Mouse (Mus musculus) monocyte, adult 5-6 weeks (primary cell): ENCODE measurements around the gene Phactr4. TPM values are rescaled to one million over a fixed set of nuclear protein-coding genes. Genes with fewer than 3 reads are reported as not detected.
"Not testable (repeated sequence)": the region's sequence is repeated elsewhere in the genome, so short reads cannot be mapped to it uniquely, and the experiment has no call there.

ENCODE experiments used
- ATAC-seq: fragments of 153-309, 156-312 bp; replicated peaks from 2 replicates; pipeline ENCODE4 v1.8.0; 2017; ENCODE audit warnings: mild to moderate bottlenecking; ENCODE audit not compliant: low TSS enrichment, insufficient number of reproducible peaks, severe bottlenecking, poor library complexity, low FRiP score
- total RNA-seq: library from RNA; stranded (forward); fragments of 200-1000, 200-491, 200-594 nt; gene quantifications from 3 replicates; pipeline ENCODE4 v1.2.3, GENCODE M21; 2017

Phactr4 gene
- total RNA-seq, 1 experiment from 2014 or later: 3.2 TPM

DNA sequence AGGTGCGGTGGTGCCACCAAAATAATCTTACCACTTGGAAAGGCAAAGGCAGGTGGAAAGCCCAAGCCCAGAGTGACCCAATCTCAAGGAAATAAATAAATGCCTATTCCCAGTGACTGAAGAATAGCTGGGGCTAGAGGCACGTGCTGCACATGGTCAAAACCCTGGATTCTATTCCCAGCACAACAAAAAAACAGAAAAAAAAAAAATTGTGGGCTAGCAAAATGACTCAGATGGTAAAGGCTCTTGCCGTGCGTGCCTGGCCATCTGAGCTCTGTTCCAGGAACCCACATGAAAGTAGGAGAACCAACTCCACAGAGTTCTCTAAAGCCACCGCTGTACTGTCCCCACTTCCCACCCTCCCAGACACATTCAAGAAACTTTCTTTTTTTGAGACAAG lies 1.8 kb downstream of the Phactr4 start:
- ATAC-seq: no peak

DNA sequence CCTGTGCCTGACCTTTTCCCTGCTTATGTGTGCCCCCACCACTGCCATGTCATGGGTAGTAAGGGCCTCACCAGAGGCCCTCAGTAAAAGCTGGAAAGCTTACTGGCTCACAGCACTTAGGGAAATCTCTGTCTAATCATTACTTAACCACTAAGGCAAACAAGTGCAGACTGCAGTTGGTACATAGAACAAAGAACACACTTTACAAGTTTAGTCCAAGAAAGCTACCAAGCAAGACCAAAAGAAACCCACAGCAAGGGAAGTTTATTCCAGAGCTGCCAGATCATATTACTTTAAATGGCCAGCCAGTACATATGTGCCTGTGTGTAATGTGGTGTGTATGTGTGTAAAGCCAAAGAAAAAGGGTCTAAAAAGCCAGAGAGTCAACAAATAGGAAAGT lies 6.3 kb downstream of the Phactr4 start:
- no peak for ATAC-seq

DNA sequence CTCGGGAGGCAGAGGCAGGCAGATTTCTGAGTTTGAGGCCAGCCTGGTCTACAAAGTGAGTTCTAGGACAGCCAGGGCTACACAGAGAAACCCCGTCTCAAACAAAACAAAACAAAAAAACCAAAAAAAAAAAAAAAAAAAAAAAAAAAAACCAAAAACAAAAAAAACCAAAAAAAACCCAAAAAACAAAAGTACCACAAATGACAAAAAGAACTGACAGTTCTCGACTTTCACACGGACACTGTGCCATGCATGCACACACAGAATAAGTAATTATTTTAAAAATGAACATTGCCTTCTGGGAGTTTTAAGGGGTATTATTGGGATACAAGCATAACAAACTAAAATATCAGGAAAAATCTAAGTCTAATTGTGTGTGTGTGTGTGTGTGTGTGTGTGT lies 9.0 kb downstream of the Phactr4 start:
- not testable (repeated sequence) for ATAC-seq

DNA sequence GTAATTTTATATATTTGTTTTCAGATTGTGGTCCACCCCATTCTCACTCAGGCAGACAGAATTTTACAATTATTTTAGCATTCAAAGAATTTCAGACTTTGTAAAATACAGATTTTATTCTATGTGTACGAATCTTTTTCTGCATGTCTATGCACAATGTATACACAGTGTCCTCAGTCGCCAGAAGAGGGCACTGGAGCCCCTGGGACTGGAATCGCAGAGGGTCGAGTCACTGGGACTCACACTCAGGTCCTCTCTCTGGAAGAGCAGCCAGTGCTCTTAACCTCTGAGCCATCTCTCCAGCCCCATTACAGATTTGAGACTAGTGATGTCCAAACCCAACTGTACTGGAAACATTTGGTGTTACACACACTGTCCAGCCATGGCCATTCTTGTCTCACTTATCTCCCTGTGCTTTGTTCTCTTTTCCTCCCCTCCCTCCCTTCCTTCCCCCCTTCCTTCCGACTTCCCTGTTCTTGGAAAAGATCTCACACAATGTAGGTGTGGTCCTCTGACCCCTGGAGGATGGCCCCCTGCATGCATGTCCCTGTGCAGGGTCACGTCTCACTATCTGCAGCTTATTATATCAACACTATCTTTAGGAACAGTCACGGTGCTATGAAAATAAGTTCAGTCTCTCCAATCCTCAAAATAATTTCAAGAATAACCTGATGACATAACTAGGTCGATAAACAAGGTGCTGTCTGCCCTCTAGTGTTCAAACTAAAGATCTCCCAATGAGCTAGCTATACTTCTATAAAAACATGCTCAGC lies 10.8 kb downstream of the Phactr4 start:
- peak; percentile 59; the same call in 1 of the 2 replicates for ATAC-seq

DNA sequence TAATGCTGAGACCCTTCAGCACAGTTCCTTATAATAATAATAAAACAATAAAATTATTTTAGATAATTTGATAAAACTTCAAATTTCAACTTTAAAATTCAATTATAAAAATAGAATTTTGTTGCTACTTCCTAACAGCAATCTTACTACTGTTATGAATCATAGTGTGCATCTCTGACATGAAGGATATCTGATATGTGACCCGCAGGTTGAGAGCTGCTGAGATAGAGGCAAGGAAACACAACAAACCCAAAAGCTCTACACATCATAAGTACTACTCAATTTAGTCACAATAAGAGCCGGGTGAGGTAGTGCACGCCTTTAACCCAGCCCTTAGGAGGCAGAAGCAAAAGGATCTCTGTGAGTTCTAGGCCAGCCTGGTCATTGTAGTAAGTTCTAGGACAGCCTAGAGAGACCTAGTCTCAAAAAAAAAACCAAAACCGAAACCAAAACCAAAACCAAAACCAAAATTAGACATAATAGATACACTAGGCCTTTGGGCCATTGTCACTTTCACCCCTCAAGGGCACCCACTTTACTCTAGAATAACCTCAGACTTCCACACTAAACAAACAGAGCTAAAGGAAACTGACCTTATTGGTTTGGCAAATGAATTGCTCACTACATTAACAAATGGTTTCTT lies 12.6 kb downstream of the Phactr4 start:
- no peak for ATAC-seq

DNA sequence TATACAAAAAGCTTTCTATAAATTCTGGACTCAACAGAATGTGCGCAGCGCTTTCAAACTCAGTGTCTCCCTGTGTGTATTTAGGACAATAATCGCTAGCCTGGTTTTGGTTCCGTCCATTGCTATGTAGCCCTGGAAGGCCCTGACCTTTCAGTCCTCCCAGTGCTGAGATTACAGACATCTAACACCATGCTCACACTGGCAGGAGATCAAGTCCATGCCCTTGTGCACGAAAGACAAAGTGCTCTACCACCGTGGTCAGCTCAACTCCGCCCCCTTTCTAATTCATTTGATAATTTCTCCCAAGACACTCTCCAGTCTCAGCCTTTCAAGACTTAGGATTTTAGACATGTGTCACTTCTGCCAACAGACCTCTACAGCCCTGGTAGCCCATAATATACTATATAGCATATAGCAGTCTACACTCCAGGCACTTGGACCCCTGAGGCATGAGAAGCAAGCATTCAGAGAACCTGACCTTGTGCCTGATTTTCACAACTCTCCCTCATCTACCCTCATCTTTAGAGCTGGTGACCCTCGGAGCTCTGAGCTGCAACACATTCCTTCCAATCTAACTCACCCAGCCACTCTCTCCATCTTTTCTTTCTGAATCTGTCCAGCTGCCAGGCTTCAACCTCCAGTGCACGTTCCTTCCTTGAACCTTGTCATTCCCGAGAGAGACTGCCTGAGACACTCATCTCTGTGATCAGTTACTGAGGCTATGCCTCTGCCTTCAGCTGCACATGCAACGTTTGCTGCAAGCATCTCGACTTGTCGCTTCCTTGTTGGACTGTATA lies 15.7 kb downstream of the Phactr4 start:
- ATAC-seq: no peak

DNA sequence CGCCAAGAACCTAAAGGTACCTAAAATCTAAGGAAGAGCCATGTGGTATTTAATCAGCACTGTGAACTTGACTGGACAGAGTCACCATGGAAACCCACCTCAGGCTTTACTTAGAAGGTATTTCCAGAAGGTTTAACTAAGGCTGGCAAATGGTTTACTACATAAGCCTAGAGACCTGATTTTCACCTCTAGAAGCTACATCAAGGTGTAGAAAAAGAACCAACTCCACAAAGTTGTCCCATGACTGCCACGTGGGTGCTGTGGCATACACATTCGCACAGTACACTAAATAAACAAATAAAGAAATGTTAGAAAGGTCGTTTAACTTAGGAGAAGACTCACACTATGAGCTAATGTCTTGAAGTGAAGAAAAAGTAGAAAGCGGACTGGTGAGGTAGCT lies 17.7 kb downstream of the Phactr4 start:
- no peak for ATAC-seq

DNA sequence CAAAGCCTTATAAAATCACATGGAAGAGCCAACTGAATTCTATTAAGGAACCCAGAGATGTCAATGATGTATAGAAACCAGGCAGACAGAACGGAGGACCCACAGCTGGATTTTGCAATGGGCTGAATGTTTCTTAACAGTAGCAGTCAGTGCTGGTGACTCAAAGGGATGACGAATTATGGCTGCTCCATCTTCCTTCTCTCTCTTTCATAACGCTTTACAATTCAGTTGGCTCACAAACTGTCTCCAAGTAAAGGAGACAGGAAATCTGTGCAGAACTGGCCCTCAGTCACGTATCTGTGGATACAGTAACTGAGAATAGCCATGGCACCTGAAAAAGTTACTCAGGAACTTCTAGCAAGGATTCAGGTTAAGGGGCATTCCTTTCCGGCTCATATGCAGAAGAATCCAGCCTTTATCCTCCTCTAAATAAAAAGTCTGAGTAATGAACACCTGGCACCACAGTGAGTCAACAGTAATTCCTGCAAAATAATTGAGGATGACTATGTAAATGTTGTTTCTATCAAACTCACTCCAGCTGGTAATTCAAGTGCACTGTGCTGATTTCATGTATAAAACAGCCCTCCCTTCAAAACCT lies 19.1 kb downstream of the Phactr4 start:
- no peak for ATAC-seq

DNA sequence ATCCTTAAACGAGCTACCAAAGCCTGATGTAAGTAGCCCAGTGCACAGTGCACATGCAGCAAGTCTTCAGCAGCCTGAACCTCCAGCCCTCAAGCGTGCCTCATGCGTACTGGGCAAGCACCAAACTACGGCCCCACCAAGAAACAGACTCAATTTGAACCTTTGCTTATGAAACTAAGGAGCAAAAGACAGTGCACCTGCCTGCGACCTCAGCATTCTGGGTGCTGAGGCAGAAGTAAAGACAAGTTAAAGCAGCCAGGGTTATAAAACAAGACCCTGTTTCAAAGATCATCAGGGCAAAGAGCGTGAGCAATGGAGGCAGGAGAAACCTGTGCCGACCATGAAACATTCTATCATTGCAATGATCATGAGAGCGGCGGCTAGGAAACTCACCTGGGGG lies 21.3 kb downstream of the Phactr4 start:
- no peak for ATAC-seq

DNA sequence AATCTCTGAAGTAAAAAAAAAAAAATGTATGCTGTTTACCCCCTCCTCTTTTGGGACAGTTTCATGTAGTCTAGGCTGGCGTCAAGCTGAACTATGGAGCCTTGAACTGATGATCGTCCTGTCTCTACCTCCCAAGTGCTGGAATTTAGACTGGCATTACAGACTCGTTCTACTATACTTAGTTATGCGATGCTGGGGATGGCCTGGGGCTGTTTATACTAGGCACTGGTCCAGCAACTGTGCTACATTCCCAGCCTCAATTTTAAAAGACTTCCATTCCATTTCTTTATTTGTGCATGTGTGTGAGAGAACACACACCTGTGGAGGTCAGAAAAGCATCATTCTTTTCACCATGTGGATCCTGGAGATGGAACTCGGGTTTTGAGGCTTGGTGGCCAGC lies 23.4 kb downstream of the Phactr4 start:
- ATAC-seq: no peak

DNA sequence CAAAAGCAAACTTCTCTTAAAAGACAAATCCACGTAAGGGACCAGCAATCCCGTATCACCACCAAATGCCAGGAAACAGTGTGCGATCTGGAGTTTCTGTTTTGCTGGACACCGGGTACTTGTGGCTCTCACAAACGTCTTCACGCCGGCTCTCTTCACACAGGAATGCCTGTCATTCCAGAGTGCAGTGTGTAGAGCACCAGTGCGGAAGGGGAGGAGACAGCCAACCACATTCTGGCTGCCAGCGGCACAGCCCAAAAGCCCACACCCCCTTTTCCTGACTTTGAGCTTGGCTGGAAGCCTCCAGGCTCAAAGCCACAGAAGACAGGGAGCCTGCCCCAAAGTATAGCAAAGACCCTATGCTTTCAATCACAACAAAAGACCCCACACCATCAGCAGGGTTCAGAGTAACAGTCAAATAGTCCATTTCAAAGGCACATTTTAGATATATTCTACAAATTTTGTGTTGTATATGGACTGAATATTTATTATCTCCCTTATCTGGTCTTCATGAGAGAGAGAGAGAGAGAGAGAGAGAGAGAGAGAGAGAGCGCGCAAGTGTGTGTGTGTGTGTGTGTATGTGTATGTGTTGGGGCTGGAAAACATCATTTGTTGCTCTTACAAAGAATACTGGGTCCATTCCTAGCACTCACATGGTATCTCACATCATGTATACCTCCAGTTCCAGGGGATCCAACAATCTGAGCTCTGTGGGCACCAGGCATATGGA lies 24.1 kb downstream of the Phactr4 start:
- ATAC-seq: no peak

DNA sequence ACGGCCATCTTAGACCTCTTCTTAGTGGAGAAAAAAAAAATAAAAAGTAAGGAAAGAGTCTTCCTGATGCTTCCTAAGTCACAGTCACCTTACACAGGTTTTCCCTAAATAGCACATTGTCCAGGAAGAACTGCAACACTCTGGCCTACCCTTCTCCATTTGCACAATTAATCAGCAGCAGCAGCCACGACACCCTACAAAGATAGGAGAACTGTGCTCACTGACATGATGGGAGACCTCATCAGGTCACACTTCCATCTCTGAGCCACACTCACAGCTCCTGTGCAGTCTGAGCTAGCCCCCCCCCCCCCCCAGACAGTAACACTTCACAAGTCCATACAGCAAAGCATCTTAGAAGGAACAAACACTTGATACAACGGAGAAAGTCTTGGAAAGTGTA lies 25.2 kb downstream of the Phactr4 start:
- no peak for ATAC-seq

DNA sequence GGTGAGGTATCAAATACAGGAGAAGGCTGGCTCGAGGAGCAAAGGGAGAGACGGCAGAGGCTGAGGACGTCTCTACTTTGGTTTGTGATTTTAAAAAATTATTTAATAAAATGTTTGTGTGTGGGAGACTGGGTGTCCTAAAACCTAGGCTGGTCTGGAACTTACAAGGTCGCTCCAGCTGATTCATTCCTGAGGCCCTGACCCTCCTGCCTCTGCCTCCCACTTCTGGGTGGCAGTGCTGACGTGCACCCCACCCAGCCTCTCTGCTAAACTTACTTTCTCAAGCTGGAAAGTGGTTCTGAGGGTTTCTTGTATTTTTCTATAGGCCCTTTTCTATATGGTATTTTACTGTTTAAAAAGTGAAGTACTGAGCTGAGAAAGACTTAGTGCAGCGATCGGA lies 26.0 kb downstream of the Phactr4 start:
- no peak for ATAC-seq

DNA sequence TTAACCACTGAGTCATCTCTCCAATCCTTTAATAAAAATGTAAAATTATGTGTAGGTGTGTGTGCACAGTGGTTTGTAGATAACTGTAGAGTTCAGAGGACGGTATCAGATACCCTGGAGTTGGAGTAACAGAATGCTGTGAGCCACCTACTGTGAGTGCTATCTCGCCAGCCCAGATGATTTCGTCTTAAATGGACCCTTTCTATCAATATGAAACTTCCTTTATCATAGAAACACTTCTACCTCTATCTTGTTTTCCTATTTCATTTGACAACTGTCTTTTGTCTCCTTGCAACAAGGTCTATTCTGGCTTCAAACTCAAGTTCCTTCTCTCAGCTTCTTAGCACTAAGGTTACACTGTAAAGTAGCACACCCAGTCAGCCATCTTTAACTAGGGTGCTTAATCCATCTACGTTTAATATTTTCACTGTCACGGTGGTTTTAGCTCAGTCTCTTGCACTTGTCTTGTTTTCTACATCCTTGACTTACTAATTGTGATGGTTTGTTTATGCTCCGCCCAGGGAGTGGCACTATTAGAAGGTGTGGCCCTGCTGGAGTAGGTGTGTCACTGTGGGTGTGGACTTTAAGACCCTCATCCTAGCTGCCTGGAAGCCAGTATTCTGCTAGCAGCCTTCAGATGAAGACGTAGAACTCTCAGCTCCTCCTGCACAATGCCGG lies 31.1 kb downstream of the Phactr4 start:
- ATAC-seq: no peak

DNA sequence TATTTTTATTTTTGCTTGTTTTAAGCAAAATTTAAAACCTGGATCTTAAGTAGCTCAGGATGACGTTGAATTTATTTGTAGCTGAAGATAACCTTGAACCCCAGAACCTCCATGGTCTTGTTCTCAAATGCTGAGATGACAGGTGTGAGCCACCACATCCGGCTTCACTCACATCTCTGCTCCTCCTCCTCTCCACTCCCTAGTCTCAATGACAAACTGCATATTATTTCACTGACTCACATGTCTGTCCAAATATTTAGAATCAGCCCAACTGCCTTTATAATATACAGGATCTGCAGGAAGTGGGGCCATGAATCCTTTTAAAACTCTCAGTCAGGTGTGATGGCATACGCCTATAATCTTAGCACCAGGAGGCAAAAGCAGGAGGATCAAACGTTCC lies 33.0 kb downstream of the Phactr4 start:
- ATAC-seq: no peak

DNA sequence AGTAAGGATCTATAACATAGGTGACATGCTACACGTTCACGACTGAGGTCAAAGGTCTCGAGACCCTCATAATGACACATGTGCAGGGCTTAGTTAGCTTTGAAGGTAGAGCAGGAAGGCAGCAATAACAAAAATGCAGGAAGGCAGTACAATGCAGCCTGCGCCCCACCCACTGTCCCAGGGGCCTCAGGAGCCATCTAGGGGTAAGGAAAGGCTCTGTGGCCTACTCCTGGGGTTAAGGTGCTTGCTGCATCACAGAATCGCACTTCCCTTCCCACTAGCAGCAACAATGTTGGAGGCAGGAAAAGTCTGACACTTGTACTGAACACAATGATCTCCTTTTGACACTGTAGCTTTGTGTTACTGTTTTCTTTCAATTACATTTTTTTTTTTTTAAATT lies 34.7 kb downstream of the Phactr4 start:
- no peak for ATAC-seq

DNA sequence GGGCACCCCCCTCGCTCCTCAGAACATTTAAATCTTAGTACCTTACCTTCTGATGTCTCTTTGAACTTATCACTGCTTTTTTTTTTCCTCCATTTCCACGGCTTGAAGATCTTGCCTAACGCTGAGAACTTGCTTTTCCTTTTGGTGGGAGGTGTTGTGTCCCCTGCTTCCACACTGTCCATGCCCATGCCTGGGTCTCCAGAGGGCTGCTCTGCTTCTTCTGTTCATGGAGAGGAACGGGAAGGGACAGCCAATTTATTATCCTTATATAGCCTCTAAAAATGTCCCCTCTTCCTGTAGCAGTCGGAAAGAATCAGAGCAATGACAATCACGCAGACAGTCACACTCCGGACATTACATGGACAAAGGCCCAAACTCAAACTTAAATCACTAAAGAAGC lies 35.4 kb downstream of the Phactr4 start:
- no peak for ATAC-seq

DNA sequence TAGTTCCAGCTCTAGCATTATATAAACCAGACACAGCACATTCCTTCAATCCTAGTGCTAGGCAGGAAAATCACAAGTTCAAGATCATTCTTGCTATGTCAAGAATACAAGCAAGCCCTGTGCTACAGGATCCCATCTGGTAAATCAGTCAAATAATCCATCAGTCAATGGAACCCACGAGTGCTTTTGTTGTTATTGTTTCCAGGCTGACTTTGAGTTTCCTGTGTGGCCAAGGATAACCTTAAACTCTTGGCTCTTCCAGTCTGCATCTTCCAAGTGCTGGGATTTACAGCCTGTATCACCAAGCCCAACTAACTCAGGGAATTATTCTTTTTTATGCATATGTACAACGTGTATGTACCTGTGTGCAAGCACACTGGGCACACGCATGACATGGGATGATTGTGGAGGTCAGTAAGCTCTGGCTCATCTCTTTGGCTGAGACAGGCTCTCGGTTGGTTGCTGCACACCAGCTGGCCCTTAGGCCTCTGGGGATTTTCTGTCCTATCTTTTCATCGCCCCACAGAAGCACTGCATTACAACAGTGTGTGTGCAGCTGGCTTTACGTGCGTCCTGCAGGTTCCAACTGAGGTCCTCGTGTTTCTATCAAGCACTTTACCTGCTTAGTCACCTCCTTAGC lies 36.4 kb downstream of the Phactr4 start:
- no peak for ATAC-seq
